Mouse (Mus musculus): Measurements from ENCODE around the gene Castor2. TPM values are rescaled to one million over a fixed set of nuclear protein-coding genes. Genes with fewer than 3 reads are reported as not detected.

Gene Castor2
- total and polyA plus RNA-seq, 3 experiments, result 0.46 to 1.4 TPM; not detected in 1

- DNase-seq (ENCODE audit: low read depth, low spot score), result no peak
- Histone ChIP-seq H3K36me3 (ENCODE audit: control insufficient read depth in 1 of 2, insufficient read depth in 2 of 2, low read length in 2 of 2) (no peaks in the 10 kb centered on the region), H3K4me3 (ENCODE audit: control insufficient read depth in 1 of 2, insufficient read depth in 1 of 2, low read depth in 2 of 2, low read length in 2 of 2) (no peak overlapping the region), H3K9me3 (replicated peaks; ENCODE audit: insufficient read depth, low read length) (no peaks in the 10 kb centered on the region), H3K9ac (ENCODE audit: control insufficient read depth, low read depth, low read length, poor library complexity, severe bottlenecking) (no peak overlapping the region), H3K27ac (ENCODE audit: control insufficient read depth, low read depth, low read length) (no peak overlapping the region), H3K27me3 (ENCODE audit: control insufficient read depth in 1 of 2, insufficient read depth in 2 of 2, low read length in 2 of 2) (no peaks in the 10 kb centered on the region; a peak in 1 of 4 replicates), H3K4me1 (ENCODE audit: control insufficient read depth in 1 of 2, insufficient read depth in 2 of 2, low read length in 2 of 2) (no peaks in the 10 kb centered on the region), H3K79me2 (ENCODE audit: control insufficient read depth, insufficient read depth, low read length, poor library complexity) (no peaks in the 10 kb centered on the region)
- TF ChIP-seq POLR2AphosphoS2 (IDR thresholded peaks at IDR 0.05; ENCODE audit: low read length) (no peak), CTCF (IDR thresholded peaks at IDR 0.05 in 2 of 3, conservative IDR thresholded peaks at IDR 0.05 in 1 of 3; ENCODE audit: control insufficient read depth in 1 of 3, insufficient read depth in 1 of 3, low read depth in 2 of 3, low read length in 3 of 3, poor library complexity in 1 of 3, severe bottlenecking in 1 of 3) (no peak), GATA1 (IDR thresholded peaks at IDR 0.05; ENCODE audit: low read depth, low read length) (no peak), MAX (IDR thresholded peaks at IDR 0.05; ENCODE audit: low read length) (no peak)
Observed at GRCm38 (mm10) chr5:134100232-134100771, 791 bp downstream of the Castor2 start.

DNA sequence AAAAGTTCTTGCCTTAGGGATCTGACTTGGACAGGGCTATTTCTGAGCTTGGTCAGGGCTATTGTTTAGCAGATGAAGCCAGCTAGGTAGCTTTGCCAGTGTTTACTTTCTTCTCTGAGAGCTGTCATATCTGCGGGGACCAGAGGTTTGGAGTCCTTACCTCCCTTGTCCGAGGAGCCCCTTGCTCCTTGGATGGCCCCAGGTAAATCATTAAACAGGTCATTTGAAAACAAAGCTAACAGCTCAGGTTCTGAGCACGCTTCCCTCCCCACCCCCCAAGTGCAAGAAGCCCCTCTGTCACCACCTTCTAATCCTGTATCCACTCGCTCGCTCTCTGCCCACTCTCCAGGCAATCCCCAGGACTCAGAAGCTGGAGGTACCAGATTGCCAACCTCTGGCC, 1.8 kb downstream of the Castor2 start:
- Histone ChIP-seq H3K27me3 (ENCODE audit: control insufficient read depth in 1 of 2, insufficient read depth in 2 of 2, low read length in 2 of 2) (no peaks in the 10 kb centered on the region; a peak in 1 of 4 replicates), H3K4me3 (ENCODE audit: control insufficient read depth in 1 of 2, insufficient read depth in 1 of 2, low read depth in 2 of 2, low read length in 2 of 2) (no peak overlapping the region), H3K9me3 (replicated peaks; ENCODE audit: insufficient read depth, low read length) (no peaks in the 10 kb centered on the region), H3K27ac (ENCODE audit: control insufficient read depth, low read depth, low read length) (no peak overlapping the region), H3K9ac (ENCODE audit: control insufficient read depth, low read depth, low read length, poor library complexity, severe bottlenecking) (no peak overlapping the region), H3K4me1 (ENCODE audit: control insufficient read depth in 1 of 2, insufficient read depth in 2 of 2, low read length in 2 of 2) (no peaks in the 10 kb centered on the region), H3K79me2 (ENCODE audit: control insufficient read depth, insufficient read depth, low read length, poor library complexity) (no peaks in the 10 kb centered on the region), H3K36me3 (ENCODE audit: control insufficient read depth in 1 of 2, insufficient read depth in 2 of 2, low read length in 2 of 2) (no peaks in the 10 kb centered on the region)
- TF ChIP-seq JUND (IDR thresholded peaks at IDR 0.05; ENCODE audit: low read depth, low read length), result no peak
- TF ChIP-seq POLR2A (IDR thresholded peaks at IDR 0.05; ENCODE audit: control insufficient read depth in 1 of 2, insufficient read depth in 1 of 2, low read depth in 1 of 2, low read length in 2 of 2, poor library complexity in 1 of 2), result no peak
- TF ChIP-seq TBP (IDR thresholded peaks at IDR 0.05; ENCODE audit: low read depth, low read length), result no peak
- TF ChIP-seq HCFC1 (IDR thresholded peaks at IDR 0.05; ENCODE audit: low read depth, low read length), result no peak
- TF ChIP-seq ZNF384 (IDR thresholded peaks at IDR 0.05; ENCODE audit: low read depth, low read length), result no peak
- TF ChIP-seq NELFE (IDR thresholded peaks at IDR 0.05; ENCODE audit: low read depth, low read length), result no peak
- TF ChIP-seq SIN3A (IDR thresholded peaks at IDR 0.05; ENCODE audit: low read length), result no peak
- TF ChIP-seq SMC3 (IDR thresholded peaks at IDR 0.05; ENCODE audit: low read depth, low read length), result no peak
- no peak for TF ChIP-seq CHD1 (IDR thresholded peaks at IDR 0.05; ENCODE audit: low read depth, low read length)
- TF ChIP-seq MXI1 (IDR thresholded peaks at IDR 0.05; ENCODE audit: low read depth, low read length), result no peak
- no peak for TF ChIP-seq POLR2AphosphoS5 (IDR thresholded peaks at IDR 0.05; ENCODE audit: borderline replicate concordance, low read depth, low read length)
- no peak for TF ChIP-seq RCOR1 (IDR thresholded peaks at IDR 0.05; ENCODE audit: low read depth, low read length)
- no peak for TF ChIP-seq MAFK (IDR thresholded peaks at IDR 0.05; ENCODE audit: borderline replicate concordance, low read depth, low read length)
- no peak for TF ChIP-seq TAL1 (IDR thresholded peaks at IDR 0.05; ENCODE audit: low read length)
- no peak for TF ChIP-seq MYC (IDR thresholded peaks at IDR 0.05; ENCODE audit: low read depth, low read length)
- no peak for TF ChIP-seq USF2 (IDR thresholded peaks at IDR 0.05; ENCODE audit: borderline replicate concordance in 1 of 2, insufficient read depth in 1 of 2, low read depth in 1 of 2, low read length in 2 of 2)
- no peak for TF ChIP-seq NRF1 (IDR thresholded peaks at IDR 0.05; ENCODE audit: insufficient read depth, low read depth, low read length, poor library complexity, severe bottlenecking)
- TF ChIP-seq ELF1 (IDR thresholded peaks at IDR 0.05; ENCODE audit: low read depth, low read length), result no peak
- no peak for TF ChIP-seq GATA1 (IDR thresholded peaks at IDR 0.05; ENCODE audit: low read depth, low read length)
- no peak for DNase-seq (ENCODE audit: low read depth, low spot score)
